Mouse (Mus musculus) liver, embryonic 14.5 days (tissue): ENCODE measurements around the gene Pax9.

Experiments
- CTCF ChIP-seq: IDR thresholded peaks from 2 replicates; pipeline ENCODE4 v1.5.1; 2016; ENCODE audit warnings: antibody characterized with exemption, low read depth, control low read depth
- EP300 ChIP-seq: IDR thresholded peaks from 2 replicates; pipeline ENCODE4 v1.6.1; 2016; ENCODE audit warnings: antibody characterized with exemption, low read depth

GRCm38 (mm10) chr12:56717971-56718706 lies 26.6 kb downstream of the Pax9 start:
- no peak for TF ChIP-seq EP300
- TF ChIP-seq CTCF, result no peak
